Mouse (Mus musculus) left cerebral cortex, adult 2 months (tissue): ENCODE data around the gene Wipf1. TPM values are rescaled to one million over a fixed set of nuclear protein-coding genes. Genes with fewer than 3 reads are reported as not detected.
A peak's percentile ranks its signal among the peaks of the same experiment; 100 is the strongest.

Experiments
- DNase-seq, 2 experiments: peaks; one replicate each; pipeline ENCODE4 v3.0.0; 2021 to 2022; ENCODE audit warnings: low spot score in 2 of 2, mixed read lengths in 1 of 2; ENCODE audit errors: extremely low spot score in 1 of 2
- H3K27ac ChIP-seq: fragments of 200-600 bp; 2 replicates; pipeline ENCODE4 v1.8.1; 2022
- H3K4me3 ChIP-seq: fragments of 200-600 bp; 2 replicates; pipeline ENCODE4 v1.8.1; 2022
- CTCF ChIP-seq: fragments of 200-600 bp; IDR thresholded peaks from 2 replicates; pipeline ENCODE4 v1.8.1; 2022; ENCODE audit warnings: antibody characterized with exemption, mild to moderate bottlenecking, moderate library complexity
- intact Hi-C: fragments of 180-260 bp; cut with DNase I; formaldehyde crosslinking; loops from one replicate; pipeline ENCODE4 v1.15.1; 2025
- total RNA-seq, 2 experiments: library from RNA; stranded (reverse); gene quantifications; 2 replicates each; pipeline ENCODE4 v1.2.3; 2021

Wipf1 gene
- total RNA-seq, 2 experiments from 2014 or later: 7.4 to 7.9 TPM

DNA sequence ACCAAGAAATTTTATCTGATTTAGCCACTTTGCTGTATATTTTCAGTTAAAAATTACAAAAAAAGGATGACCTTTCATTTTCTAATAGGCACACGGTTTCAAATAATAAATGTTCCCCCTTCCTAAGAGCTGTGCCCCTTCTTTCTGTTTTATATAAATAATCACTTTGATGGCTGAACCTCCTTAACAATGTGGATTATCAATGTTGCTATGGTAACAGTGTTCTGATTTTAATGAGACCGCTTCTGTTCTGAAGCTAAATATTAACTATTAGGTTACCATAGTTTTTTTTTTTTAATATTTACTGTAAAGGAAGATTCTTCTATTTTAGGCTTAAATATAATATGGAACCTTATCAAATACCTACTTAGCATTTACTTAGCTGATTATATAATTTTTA, 89.2 kb downstream of the Wipf1 start:
- no peak for TF ChIP-seq CTCF
- no peak overlapping the region for H3K4me3 ChIP-seq
- H3K27ac ChIP-seq: no peak overlapping the region
- no peak for DNase-seq
- intact Hi-C loops: no loop called here

DNA sequence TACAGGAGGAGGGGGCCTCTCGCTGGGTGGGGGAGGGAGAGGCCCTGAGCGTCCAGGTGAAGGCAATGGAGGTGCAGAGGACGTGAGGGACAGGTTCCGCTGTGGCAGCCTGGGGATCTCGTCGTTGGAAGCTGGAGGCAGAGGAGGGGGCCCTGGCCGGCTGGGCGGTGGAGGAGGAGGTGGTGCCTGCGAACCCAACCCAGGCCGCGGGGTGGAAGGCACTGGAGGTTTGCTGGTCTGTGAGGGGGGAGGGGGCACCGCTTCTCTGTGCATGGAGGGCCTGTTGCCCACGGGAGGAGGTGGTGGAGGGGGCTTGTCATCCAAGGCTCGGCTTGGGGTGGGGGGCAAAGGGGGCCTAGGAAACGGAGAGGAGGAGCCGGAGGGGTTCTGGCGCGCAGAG, 92.6 kb downstream of the Wipf1 start:
- Histone ChIP-seq H3K27ac (no peak overlapping the region), H3K4me3 (no peak overlapping the region)
- intact Hi-C loops: no loop called here
- DNase-seq: no peak
- TF ChIP-seq CTCF: no peak

DNA sequence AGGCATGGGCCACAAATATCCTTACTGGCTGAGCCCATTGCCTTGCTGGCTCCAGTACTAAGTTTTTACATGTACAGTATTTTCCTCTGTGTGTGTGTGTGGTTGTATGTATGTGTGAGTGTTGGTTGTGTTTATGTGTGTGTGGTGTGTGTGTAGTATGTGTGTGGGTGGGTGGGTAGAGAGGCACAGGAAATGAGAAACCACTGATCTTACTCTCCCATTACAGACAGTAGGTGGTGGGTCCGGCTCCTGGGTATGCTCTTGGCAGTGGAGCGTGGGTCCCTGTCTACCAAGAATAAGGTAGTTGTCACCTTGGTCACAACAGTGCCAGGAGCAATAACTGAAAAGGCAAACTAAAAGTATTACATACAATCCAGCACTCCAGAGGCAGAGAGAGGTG, 93.7 kb downstream of the Wipf1 start:
- intact Hi-C loops: no loop called here
- H3K27ac ChIP-seq: no peak overlapping the region
- TF ChIP-seq CTCF: no peak
- H3K4me3 ChIP-seq: no peak overlapping the region
- no peak for DNase-seq

DNA sequence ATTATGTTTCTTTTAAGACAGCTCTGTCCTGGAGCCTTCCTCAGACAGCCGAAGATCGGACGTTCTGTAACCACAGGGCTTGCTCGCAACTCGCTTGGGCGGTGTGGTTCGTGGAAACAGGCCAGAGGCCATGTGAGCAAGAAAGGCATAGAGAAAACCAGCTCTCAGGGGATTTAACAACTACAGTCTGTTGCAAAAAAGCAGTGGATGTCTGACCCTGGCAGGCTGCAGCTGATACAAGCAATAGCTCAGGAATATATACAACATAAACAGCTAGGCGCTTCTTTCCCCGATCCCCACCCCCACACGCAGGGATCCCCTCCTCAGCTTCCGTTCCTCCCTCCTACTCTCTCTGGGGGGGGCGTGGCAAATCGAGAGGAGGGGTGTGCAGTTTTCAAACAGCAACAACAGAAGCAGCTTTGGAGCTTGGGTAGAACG, 97.6 kb downstream of the Wipf1 start:
- DNase-seq: no peak
- Histone ChIP-seq H3K27ac (no peak overlapping the region), H3K4me3 (no peak overlapping the region)
- intact Hi-C loops: no loop called here
- no peak for TF ChIP-seq CTCF

DNA sequence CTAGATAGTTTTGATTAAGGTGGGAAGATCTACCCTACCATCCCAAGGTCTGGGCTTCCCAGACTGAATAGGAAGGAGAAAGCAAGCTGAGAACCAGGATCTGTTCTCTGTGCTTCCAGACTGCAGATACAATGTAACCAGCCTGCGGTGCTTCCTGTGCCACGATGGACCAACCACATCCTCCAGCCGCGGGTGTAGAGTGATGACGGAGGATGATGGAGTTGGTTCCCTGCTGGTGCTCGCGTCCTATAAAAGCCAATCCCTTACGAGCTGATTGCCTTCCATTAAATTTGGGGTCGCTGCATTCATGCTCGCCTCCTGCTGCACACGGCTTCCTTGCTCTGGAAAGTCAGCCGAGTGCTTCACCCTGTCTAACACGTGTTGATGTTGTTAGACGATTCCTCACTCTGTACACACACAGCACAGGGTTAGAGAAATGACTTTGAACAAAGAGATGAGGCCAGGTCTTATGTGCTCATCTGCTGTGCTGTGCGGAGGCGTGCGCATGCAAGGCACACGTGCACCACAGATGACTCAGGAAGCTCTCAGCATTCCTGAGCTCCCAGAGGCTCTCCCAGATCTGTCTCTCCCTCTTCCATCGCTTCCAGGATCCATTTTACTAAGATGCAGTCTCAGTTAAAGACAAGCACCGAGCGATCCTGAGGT, 100.6 kb downstream of the Wipf1 start:
- no peak for TF ChIP-seq CTCF
- Histone ChIP-seq H3K27ac (peak overlapping the region; percentile 9; the same call in 1 of the 2 replicates), H3K4me3 (no peak overlapping the region)
- peak; percentile 44 to 56 for DNase-seq
- intact Hi-C loops: no loop called here

DNA sequence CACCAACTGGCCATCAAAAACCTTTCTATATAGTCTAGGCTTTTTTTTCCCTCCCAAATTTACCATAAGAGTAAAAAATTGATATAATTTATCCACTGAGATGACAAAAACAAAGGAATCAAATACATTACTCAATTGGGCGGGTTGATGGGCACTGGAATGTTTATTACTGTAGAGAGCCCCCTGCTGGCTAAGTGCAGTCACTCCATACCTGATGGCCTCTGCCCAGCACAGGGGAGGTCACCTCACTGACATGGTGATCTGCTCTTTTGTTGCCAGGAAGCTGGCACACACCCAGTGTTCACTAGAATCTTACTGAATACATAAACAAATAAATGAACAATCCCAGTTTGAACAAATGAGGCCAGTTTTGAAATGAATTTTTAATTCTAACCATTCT, 102.2 kb downstream of the Wipf1 start:
- Histone ChIP-seq H3K4me3 (no peak overlapping the region), H3K27ac (no peak overlapping the region)
- intact Hi-C loops: no loop called here
- TF ChIP-seq CTCF: peak; percentile 64
- no peak for DNase-seq

DNA sequence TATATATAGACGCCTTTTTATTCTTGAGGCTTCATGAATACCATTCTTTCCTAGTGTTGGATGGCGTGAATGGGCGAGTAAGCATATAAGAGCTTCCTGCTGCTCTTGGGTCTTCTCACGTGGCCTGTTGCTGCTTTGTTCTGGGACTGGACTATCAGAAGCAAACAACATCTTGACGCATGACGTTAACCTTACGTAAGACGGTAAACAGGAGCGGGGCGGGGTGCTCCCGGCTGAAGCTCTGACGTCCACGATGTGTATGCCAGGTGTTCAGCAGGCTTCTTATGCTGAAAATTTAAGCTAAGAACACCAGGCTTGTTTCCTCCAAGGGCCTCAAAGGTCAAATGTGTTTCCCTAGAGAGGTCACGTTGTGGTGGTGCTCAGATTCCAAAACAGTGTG, 103.7 kb downstream of the Wipf1 start:
- Histone ChIP-seq H3K27ac (no peak overlapping the region), H3K4me3 (no peak overlapping the region)
- no peak for DNase-seq
- TF ChIP-seq CTCF: no peak
- intact Hi-C loops: no loop called here

DNA sequence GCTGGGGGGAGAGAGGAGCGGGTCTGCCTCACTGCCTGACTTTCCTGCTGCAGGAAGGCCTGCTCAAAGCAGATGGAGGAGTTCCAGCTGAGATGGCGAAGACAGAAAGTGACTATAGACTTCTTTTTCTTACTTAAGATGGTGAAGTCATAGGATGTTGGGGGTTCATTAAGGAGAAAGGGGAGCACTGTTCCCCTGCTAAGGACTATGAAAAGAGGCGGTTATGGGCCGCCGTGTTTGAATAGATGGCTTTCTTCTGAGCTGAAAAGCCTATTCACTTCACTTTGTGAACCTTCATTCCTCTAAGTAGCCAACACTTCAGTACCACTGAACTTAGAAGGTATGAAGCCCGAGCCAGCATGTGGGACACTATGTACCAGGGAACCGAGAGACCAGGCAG, 109.8 kb downstream of the Wipf1 start:
- intact Hi-C loops: no loop called here
- no peak overlapping the region for H3K27ac ChIP-seq
- H3K4me3 ChIP-seq: no peak overlapping the region
- DNase-seq: no peak
- TF ChIP-seq CTCF: no peak

DNA sequence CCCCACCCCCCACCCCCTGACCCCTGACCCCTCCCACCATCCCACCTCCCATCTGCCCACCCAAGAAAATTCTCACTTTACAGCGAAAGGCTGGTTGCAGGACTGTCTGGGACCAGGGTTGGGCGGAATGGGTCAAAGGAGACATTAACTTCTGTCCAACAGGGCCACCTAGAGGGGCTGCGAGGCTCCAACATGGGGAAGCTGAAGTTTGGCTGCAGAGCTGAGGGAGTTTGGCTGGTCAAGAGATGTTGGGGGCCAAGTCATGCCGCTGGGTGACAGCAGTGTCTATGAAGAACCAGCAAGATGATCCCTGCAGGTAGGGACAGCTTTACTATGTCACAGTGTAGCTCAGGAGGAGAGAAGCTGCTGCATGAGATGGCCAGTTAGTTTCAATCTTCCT, 110.2 kb downstream of the Wipf1 start:
- no peak for DNase-seq
- TF ChIP-seq CTCF: peak; percentile 44
- no peak overlapping the region for H3K27ac ChIP-seq
- intact Hi-C loops: no loop called here
- no peak overlapping the region for H3K4me3 ChIP-seq

DNA sequence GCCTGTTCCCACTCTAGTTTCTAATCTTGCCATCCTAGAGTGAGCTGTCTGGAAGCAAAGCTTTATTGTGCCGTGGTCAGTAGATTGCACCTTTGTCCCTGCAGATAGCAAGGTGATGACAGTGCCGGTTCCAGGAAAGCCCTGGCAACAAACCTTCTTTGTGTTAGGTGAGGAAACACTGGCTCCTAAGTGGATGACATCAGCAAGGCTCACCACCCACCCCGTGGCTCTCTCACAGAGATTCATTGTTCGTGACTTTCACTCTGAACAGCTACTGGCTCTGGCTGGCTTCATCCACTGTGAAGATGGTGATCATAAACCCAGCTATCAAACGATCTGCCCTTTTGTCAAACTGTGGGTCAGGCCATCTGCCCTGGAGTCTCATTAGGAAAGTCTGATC, 113.6 kb downstream of the Wipf1 start:
- no peak for TF ChIP-seq CTCF
- DNase-seq: no peak
- intact Hi-C loops: no loop called here
- Histone ChIP-seq H3K4me3 (no peak overlapping the region), H3K27ac (no peak overlapping the region)

DNA sequence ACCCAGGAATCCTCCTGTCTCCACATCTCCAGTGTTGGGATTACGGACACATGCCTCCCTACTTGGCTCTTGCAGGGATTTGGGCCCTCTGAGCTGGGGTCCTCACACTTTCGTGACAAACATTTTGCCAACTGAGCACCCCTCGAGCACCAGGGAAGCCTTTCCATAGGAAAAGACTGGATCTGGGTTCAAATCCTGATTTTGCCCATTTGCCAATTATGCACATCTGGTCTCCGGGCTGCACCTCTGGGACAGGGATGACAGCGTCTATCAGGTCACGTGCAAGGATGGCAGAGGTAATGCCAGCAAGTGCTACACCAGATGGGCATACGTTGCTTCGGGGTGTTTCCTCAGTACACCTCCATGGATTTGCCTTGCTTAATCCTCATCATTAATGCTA, 119.5 kb downstream of the Wipf1 start:
- intact Hi-C loops: no loop called here
- no peak for DNase-seq
- H3K4me3 ChIP-seq: no peak overlapping the region
- no peak for TF ChIP-seq CTCF
- no peak overlapping the region for H3K27ac ChIP-seq

DNA sequence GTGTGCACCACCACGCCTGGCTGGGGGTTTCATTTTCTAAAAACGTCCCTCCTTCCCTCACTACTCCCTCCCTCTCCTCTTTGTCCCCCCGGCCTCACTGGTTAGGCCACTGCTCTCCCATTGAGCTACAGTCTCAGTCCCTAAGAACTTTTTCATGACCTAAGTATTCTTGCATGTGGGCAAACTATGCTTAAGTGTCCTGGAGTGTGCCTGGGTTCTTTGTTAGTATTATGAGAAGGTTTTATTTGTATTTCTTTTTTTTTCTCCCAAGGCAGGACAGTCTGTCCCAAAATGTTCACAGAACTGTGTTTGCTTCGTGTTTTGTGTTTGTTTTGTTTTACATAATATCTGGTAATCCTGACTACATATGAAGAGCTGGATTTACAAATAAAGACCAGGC, 121.9 kb downstream of the Wipf1 start:
- intact Hi-C loops: no loop called here
- no peak for DNase-seq
- H3K4me3 ChIP-seq: no peak overlapping the region
- no peak for TF ChIP-seq CTCF
- H3K27ac ChIP-seq: no peak overlapping the region

DNA sequence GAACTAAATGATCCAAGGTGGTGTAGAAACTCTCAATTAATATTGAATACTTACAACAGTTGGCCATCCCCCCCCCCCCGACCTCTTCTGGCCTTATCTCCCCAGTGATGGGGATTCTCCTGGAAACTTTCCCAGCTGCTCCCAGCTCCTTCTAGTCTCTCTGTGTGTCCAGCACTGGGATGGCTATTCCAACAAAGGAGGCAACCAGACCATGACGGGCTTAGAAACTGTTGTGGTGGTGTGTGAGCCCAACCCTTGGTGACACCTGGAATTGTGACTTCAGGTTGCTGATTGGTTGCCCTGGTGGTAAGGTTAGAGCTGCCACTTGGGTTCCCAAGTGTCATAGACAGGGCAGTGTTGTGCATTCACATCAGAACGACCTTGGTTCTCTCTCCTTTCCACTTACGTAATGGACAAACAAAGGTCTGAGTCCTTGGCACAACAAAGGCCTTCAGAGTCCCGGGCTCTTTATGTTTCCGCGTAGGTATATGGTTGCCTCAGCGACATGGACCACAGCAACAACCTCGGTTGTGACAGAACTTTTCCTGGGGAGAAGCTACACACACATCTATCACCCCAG, 123.1 kb downstream of the Wipf1 start:
- TF ChIP-seq CTCF: no peak
- Histone ChIP-seq H3K27ac (no peak overlapping the region), H3K4me3 (no peak overlapping the region)
- intact Hi-C loops: no loop called here
- DNase-seq: no peak
